Mouse (Mus musculus): ENCODE data around the gene Srarp. TPM values are rescaled to one million over a fixed set of nuclear protein-coding genes. Genes with fewer than 3 reads are reported as not detected.

Srarp gene
- polyA plus RNA-seq, 1 experiment: not detected

DNA sequence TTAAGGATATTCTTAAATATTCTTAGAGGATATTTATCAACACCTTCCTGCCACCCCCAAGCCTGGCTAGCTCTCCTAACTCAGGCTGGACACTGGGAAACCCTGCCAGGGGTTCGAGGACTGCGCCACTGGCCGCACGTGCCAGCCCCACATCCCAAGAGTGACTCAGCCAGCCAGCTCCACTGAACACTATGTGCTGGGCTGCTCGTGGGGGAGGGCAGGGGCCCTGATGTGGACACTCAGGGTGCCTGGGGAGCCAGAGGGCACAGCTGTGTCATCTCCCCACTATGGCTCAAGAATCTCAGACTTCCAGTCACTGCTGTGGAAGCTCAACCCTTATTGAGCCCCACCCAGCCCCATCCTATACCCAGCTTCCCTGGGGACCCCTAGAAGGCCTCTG, 12.6 kb downstream of the Srarp start:
- Histone ChIP-seq H3K4me1 (ENCODE audit: control insufficient read depth) (no peaks in the 10 kb centered on the region), H3K36me3 (ENCODE audit: control insufficient read depth) (no peaks in the 10 kb centered on the region), H3K4me3 (replicated peaks) (no peak overlapping the region), H3K27me3 (ENCODE audit: control insufficient read depth) (peaks cover 7% of the 10 kb centered on the region), H3K9me3 (ENCODE audit: control insufficient read depth, low read length) (no peaks in the 10 kb centered on the region)
- TF ChIP-seq TAL1 (IDR thresholded peaks at IDR 0.05; ENCODE audit: low read length) (no peak), GATA1 (IDR thresholded peaks at IDR 0.05; ENCODE audit: low read length) (no peak)

DNA sequence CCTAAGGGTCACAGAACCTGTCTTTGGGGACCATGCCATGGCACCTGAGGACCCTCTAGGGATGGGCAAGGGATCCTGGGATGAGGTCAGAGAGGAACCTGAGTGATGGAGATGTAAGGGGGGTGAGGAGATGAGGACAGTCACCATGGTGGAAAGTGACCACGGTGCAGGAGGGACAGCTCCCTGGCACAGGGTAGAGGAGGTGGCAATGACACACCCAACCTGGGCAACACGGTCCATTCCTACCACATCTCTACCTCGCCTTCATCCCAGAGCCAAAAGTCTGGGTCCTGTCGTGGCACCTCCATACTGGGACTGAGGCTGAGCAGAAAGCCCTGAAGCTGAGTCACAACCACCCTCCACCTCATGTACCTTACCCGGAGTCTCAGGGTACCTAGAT, 13.1 kb downstream of the Srarp start:
- no peaks in the 10 kb centered on the region for H3K4me1 ChIP-seq (ENCODE audit: control insufficient read depth)
- no peaks in the 10 kb centered on the region for H3K36me3 ChIP-seq (ENCODE audit: control insufficient read depth)
- H3K27me3 ChIP-seq (ENCODE audit: control insufficient read depth): peaks cover 7% of the 10 kb centered on the region
- TF ChIP-seq GATA1 (IDR thresholded peaks at IDR 0.05; ENCODE audit: low read length) (no peak), TAL1 (IDR thresholded peaks at IDR 0.05; ENCODE audit: low read length) (no peak)
- H3K4me3 ChIP-seq (replicated peaks): no peak overlapping the region
- H3K9me3 ChIP-seq (ENCODE audit: control insufficient read depth, low read length): no peaks in the 10 kb centered on the region

DNA sequence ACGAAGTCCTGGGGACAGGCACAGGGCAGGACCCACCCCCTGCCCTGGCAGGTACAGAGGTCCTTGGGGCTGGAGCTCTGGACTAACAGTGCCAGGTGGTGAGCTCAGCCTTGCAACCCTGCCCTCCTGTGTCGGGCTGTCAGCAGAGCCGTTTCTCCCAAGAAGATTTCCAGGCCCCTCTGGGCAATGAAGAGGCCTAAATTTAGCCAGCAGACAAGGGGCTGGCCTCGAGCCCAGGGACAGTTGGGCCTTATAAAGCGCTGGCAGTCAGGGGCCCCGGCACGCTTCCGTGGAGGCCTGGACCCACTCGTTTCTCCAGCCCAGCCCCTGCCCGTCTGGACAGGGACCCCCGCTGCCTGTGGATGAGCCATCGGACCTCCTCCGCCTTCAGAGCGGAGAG, 14.5 kb downstream of the Srarp start:
- H3K4me1 ChIP-seq (ENCODE audit: control insufficient read depth): no peaks in the 10 kb centered on the region
- H3K36me3 ChIP-seq (ENCODE audit: control insufficient read depth): no peaks in the 10 kb centered on the region
- H3K4me3 ChIP-seq (replicated peaks): no peak overlapping the region
- TF ChIP-seq TAL1 (IDR thresholded peaks at IDR 0.05; ENCODE audit: low read length): no peak
- no peak for TF ChIP-seq GATA1 (IDR thresholded peaks at IDR 0.05; ENCODE audit: low read length)
- no peaks in the 10 kb centered on the region for H3K9me3 ChIP-seq (ENCODE audit: control insufficient read depth, low read length)
- peaks cover 5% of the 10 kb centered on the region for H3K27me3 ChIP-seq (ENCODE audit: control insufficient read depth)

- H3K27me3 ChIP-seq (ENCODE audit: control insufficient read depth): peaks cover 4% of the 10 kb centered on the region
- TF ChIP-seq TAL1 (IDR thresholded peaks at IDR 0.05; ENCODE audit: low read length) (no peak), GATA1 (IDR thresholded peaks at IDR 0.05; ENCODE audit: low read length) (no peak)
- no peaks in the 10 kb centered on the region for H3K9me3 ChIP-seq (ENCODE audit: control insufficient read depth, low read length)
- no peak overlapping the region for H3K4me3 ChIP-seq (replicated peaks)
- H3K36me3 ChIP-seq (ENCODE audit: control insufficient read depth): no peaks in the 10 kb centered on the region
- H3K4me1 ChIP-seq (ENCODE audit: control insufficient read depth): no peaks in the 10 kb centered on the region
These were observed 15.0 kb downstream of the Srarp start for GRCm38 (mm10) chr4:141420886-141421285.

- H3K4me3 ChIP-seq (replicated peaks): no peak within 1 kb of the TSS
- H3K27me3 ChIP-seq (ENCODE audit: control insufficient read depth): no peaks in the 10 kb centered on the region
- no peaks in the 10 kb centered on the region for H3K9me3 ChIP-seq (ENCODE audit: control insufficient read depth, low read length)
- H3K4me1 ChIP-seq (ENCODE audit: control insufficient read depth): no peaks in the 10 kb centered on the region
- TF ChIP-seq TAL1 (IDR thresholded peaks at IDR 0.05; ENCODE audit: low read length) (no peak), GATA1 (IDR thresholded peaks at IDR 0.05; ENCODE audit: low read length) (no peak)
- no peaks in the 10 kb centered on the region for H3K36me3 ChIP-seq (ENCODE audit: control insufficient read depth)
These were observed 15.6 kb downstream of the Srarp start, which contains the start of gene Hspb7 for GRCm38 (mm10) chr4:141420192-141420829. Gene Hspb7 (plus strand): TSS chr4:141420779.

- Histone ChIP-seq H3K4me1 (ENCODE audit: control insufficient read depth) (no peaks in the 10 kb centered on the region), H3K27me3 (ENCODE audit: control insufficient read depth) (no peaks in the 10 kb centered on the region)
These were observed 16.3 kb downstream of the Srarp start for GRCm38 (mm10) chr4:141419398-141420191.

DNA sequence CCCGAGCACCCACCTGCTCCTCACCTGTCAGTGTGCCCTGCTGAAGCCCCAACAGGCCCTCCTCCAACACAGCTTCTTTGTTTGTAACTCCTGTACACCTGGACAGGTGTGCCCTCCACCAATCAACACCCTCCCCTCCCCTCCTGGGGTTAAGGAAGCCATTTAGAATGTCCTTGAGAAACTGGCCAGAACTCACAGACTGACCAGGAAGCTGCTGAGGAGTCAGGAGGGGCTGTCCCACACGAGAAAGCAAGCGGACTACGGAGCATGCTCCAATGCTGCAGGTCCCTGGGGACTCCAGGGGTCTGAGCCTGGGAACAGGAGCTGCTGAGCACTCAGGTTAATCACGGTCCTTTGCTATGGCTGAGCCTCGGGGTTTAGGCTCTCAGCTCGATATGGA, 20.0 kb downstream of the Srarp start, which contains the start of gene Clcnkb:
Gene Clcnkb, minus strand, starts transcription at position 91 of the 400 bp plus-strand sequence.
- H3K4me1 ChIP-seq (ENCODE audit: control insufficient read depth): no peaks in the 10 kb centered on the region
- peaks cover 2% of the 10 kb centered on the region; the same call in 1 of the 2 replicates for H3K9me3 ChIP-seq (ENCODE audit: control insufficient read depth, low read length)
- peaks cover 4% of the 10 kb centered on the region; the same call in 1 of the 2 replicates for H3K27me3 ChIP-seq (ENCODE audit: control insufficient read depth)
- TF ChIP-seq TAL1 (IDR thresholded peaks at IDR 0.05; ENCODE audit: low read length) (no peak), GATA1 (IDR thresholded peaks at IDR 0.05; ENCODE audit: low read length) (no peak)
- H3K4me3 ChIP-seq (replicated peaks): no peak within 1 kb of the TSS
- no peaks in the 10 kb centered on the region for H3K36me3 ChIP-seq (ENCODE audit: control insufficient read depth)

More at GRCm38 (mm10) chr4:141419398-141420191, 16.3 kb downstream of the Srarp start:
- Histone ChIP-seq H3K4me3 (replicated peaks) (no peak overlapping the region), H3K36me3 (ENCODE audit: control insufficient read depth) (no peaks in the 10 kb centered on the region), H3K9me3 (ENCODE audit: control insufficient read depth, low read length) (no peaks in the 10 kb centered on the region)
- TF ChIP-seq TAL1 (IDR thresholded peaks at IDR 0.05; ENCODE audit: low read length): no peak
- no peak for TF ChIP-seq GATA1 (IDR thresholded peaks at IDR 0.05; ENCODE audit: low read length)

DNA sequence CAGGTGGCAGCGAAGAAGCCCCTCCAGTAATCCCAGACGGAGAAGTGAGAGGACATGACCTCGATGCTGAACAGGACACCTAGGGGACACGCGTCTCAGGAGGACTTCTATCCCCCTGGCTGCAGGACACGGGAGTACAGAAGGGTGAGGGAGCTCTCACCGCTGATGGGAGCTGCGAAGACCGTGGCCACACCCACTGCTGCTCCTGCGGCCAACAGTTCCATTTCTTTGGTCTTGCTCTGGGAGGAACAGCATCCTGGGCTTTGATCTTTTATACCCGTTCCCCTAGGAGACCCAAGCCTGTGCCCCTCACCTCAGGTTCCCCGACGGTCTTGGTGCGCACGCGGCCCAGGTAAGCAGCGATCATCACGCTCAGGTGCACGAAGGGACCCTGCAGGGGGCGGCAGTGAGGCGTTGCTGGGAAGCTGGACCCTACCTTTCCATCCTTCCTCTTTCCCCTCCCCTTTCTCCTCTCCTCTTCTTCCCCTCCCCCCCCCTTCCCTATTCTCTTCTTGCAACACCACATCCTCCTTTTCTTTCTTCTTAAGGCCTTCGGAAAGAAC, 24.4 kb downstream of the Srarp start:
- Histone ChIP-seq H3K9me3 (ENCODE audit: control insufficient read depth, low read length) (peaks cover 2% of the 10 kb centered on the region; the same call in 1 of the 2 replicates), H3K36me3 (ENCODE audit: control insufficient read depth) (no peaks in the 10 kb centered on the region), H3K27me3 (ENCODE audit: control insufficient read depth) (peaks cover 4% of the 10 kb centered on the region; the same call in 1 of the 2 replicates), H3K4me1 (ENCODE audit: control insufficient read depth) (no peaks in the 10 kb centered on the region), H3K4me3 (replicated peaks) (no peak overlapping the region)
- TF ChIP-seq TAL1 (IDR thresholded peaks at IDR 0.05; ENCODE audit: low read length) (no peak), GATA1 (IDR thresholded peaks at IDR 0.05; ENCODE audit: low read length) (no peak)

DNA sequence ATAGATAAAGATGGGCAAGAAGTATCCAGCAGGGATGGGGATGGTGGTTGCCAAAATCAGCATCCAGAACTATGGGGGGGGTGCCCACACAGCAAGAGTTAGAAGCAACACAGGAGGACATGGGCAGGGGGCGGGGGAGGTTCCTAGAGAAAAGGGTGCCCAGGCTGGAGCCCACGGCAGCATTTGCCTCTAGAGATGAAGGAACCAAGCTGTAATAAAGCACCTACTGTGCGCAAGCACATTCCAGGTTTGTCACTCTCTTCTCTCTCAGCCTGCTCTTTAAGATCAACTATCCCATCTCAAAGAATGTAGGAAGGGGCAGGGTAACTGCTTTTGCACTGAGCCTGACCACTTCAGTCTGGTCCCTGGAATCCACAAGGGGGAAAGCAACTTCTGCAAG, 27.3 kb downstream of the Srarp start:
- no peak for TF ChIP-seq GATA1 (IDR thresholded peaks at IDR 0.05; ENCODE audit: low read length)
- no peak for TF ChIP-seq TAL1 (IDR thresholded peaks at IDR 0.05; ENCODE audit: low read length)
- Histone ChIP-seq H3K36me3 (ENCODE audit: control insufficient read depth) (no peaks in the 10 kb centered on the region), H3K27me3 (ENCODE audit: control insufficient read depth) (peaks cover 4% of the 10 kb centered on the region; the same call in 1 of the 2 replicates), H3K9me3 (ENCODE audit: control insufficient read depth, low read length) (peaks cover 2% of the 10 kb centered on the region; the same call in 1 of the 2 replicates), H3K4me1 (ENCODE audit: control insufficient read depth) (no peaks in the 10 kb centered on the region), H3K4me3 (replicated peaks) (no peak overlapping the region)
